Mouse (Mus musculus) stomach, embryonic 15.5 days (tissue): ENCODE results near the gene Gsn. TPM values are rescaled to one million over a fixed set of nuclear protein-coding genes. Genes with fewer than 3 reads are reported as not detected.

Experiments
- polyA plus RNA-seq: library from polyadenylated mRNA; unstranded; fragments of >200 nt; fragmentation: Nextera tagmentation; extraction: Ambion mirVana; gene quantifications from 2 replicates; pipeline ENCODE4 v1.2.1, GENCODE M21; 2015

Gene Gsn
- polyA plus RNA-seq, 1 experiment from 2014 or later = 253 TPM

Other genes with a start within 250 kb of the Gsn start
- gene Hc, start 194.9 kb upstream of the Gsn start, polyA plus RNA-seq = 0.76 and 2.1 TPM in 2 replicates
- gene AI182371, start 154.8 kb upstream of the Gsn start, polyA plus RNA-seq = 0.86 and 2.6 TPM in 2 replicates
- 20.9 and 22.1 TPM in 2 replicates for gene Cntrl, start 146.9 kb upstream of the Gsn start, polyA plus RNA-seq
- gene Rab14, start 55.3 kb upstream of the Gsn start, polyA plus RNA-seq = 283 and 304 TPM in 2 replicates
- 67.2 and 74.4 TPM in 2 replicates for gene Stom, start 80.6 kb downstream of the Gsn start, polyA plus RNA-seq
- not detected in 2 replicates for gene 4930568D16Rik, start 111.3 kb downstream of the Gsn start, polyA plus RNA-seq
- gene 4930402F06Rik, start 140.8 kb downstream of the Gsn start, polyA plus RNA-seq = not detected in 2 replicates
- 26.7 and 28.6 TPM in 2 replicates for gene Ggta1, start 206.9 kb downstream of the Gsn start, polyA plus RNA-seq